Mouse (Mus musculus): ENCODE results near the gene Lhfpl5. TPM values are rescaled to one million over a fixed set of nuclear protein-coding genes. Genes with fewer than 3 reads are reported as not detected.

The Lhfpl5 gene
- not detected in 2 replicates for polyA plus RNA-seq (2011; ENCODE audit: insufficient read depth, insufficient read length, low replicate concordance, missing spikeins)

DNA sequence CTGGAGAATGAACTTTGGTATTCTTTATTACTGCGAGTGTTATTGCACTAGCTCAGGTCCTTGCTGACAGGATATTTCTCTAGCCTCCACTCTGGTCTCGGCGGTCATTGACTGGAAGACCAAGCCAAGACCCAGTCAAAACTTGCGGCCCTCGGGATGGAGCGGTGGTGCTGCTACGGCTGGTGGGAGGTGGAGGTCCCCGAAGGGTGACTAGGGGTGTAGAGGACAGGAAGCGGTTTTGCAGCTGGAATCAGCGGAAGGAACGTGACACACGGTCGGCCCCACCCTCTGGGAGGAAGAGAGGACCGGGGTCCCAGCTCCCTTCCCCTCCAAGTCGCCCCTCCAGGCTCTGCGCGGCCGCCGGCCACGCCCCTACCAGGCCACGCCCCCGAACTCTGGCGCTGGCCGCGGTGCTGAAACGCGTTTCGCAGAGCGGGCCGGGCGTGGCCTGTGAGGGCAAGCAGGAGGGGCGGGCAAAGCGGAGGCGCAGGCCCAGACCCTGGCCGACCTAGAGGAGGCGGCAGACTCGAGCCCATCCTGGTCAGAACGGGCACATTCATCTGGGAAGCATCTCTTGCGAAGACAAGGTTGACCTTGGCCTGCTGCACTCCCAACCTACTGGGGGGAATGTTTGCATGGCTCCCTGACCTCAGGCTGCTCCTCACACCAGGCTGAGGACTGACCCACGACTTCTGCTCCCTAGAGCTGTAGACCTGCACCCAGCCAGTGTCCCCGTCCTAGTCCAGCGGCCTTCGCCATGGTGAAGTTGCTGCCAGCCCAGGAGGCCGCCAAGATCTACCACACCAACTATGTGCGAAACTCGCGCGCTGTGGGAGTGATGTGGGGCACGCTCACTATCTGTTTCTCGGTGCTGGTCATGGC, at the start of gene Lhfpl5:
TSS of gene Lhfpl5 (plus strand) at position 398 of the 882 bp plus-strand sequence.
- TF ChIP-seq CTCF (IDR thresholded peaks at IDR 0.05; ENCODE audit: control insufficient read depth, insufficient read depth, low read length): no peak
- no peak for TF ChIP-seq POLR2A (IDR thresholded peaks at IDR 0.05; ENCODE audit: borderline replicate concordance, control insufficient read depth, low read depth, low read length)
- H3K4me1 ChIP-seq (ENCODE audit: control insufficient read depth, insufficient read depth, low read length): no peaks in the 10 kb centered on the region; the same call in 1 of the 2 replicates
- H3K27ac ChIP-seq (ENCODE audit: control insufficient read depth, insufficient read depth, low read depth, low read length, poor library complexity): no peak within 1 kb of the TSS
- WGBS: 15% methylated on average over 50 of the region's 50 CpGs
- H3K4me3 ChIP-seq (replicated peaks; ENCODE audit: control insufficient read depth, low read depth, low read length): no peak within 1 kb of the TSS

DNA sequence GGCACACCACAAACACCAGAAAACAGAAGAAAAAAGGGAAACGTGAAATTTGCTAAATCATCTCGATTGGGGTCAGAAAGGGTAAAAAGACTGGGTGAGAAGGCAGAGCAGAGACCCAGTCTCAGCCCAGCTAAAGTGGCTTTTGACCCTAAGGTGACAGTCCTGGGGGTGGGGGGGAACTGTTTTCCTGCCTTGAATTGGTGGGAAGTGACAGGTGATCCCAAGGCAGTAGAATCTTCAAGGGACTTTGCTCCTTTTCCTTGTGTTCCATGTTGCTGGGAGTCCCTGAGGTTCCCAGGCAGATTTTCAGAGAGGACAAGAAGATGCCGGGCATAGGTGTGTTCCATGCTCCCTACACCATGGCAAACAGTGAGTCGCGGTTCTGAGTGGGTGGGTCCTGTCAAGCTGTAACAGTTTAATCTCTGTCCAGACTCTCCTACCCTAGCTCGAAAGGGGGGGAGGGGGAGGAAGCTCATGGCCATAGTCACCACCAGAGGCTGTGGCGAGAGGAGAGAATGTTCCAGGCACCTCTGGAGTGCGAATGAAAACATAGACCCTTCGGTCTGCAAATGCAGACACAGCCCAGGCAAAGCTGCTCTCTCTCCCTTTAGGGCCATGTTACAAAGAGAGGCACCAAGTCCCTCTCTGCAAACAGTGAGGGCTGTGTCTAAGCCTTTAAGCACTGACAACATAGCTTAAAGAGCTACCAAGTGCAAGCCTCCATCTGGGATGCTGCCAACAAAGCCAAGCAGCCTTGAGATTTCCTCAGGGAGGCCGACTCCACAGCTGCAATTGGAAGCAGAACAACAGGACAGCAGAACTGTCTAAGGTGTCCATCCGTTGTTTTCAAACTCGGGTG, 48.0 kb upstream of the Lhfpl5 start:
- TF ChIP-seq POLR2A (IDR thresholded peaks at IDR 0.05; ENCODE audit: borderline replicate concordance, control insufficient read depth, low read depth, low read length): no peak
- no peak for TF ChIP-seq CTCF (IDR thresholded peaks at IDR 0.05; ENCODE audit: control insufficient read depth, insufficient read depth, low read length)
- Histone ChIP-seq H3K4me1 (ENCODE audit: control insufficient read depth, insufficient read depth, low read length) (peaks cover 5% of the 10 kb centered on the region), H3K4me3 (replicated peaks; ENCODE audit: control insufficient read depth, low read depth, low read length) (peak overlapping the region; percentile 28), H3K27ac (ENCODE audit: control insufficient read depth, insufficient read depth, low read depth, low read length, poor library complexity) (peak overlapping the region; percentile 38)
- WGBS: 16% methylated on average over 12 of the region's 12 CpGs

DNA sequence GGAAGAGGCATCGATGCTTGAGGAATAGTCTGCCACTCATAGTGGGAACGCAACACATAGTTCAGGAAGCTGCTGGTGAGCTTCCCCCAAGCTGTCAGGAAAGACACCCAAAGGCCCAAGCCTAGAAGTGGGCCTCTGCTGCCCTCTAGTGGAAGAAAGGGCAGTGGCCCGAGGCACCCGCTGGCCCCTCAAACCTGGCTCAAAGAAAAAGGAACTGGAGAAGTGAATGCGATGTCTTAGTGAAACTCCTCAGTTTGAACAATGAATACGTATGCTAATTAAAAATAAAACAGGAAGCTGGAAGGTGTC, 47.4 kb upstream of the Lhfpl5 start:
- peaks cover 5% of the 10 kb centered on the region for H3K4me1 ChIP-seq (ENCODE audit: control insufficient read depth, insufficient read depth, low read length)
- peak overlapping the region; percentile 28 for H3K4me3 ChIP-seq (replicated peaks; ENCODE audit: control insufficient read depth, low read depth, low read length)
- 1% methylated on average over 6 of the region's 6 CpGs for WGBS
- TF ChIP-seq POLR2A (IDR thresholded peaks at IDR 0.05; ENCODE audit: borderline replicate concordance, control insufficient read depth, low read depth, low read length) (no peak), CTCF (IDR thresholded peaks at IDR 0.05; ENCODE audit: control insufficient read depth, insufficient read depth, low read length) (peak; percentile 95)
- H3K27ac ChIP-seq (ENCODE audit: control insufficient read depth, insufficient read depth, low read depth, low read length, poor library complexity): peak overlapping the region; percentile 38

DNA sequence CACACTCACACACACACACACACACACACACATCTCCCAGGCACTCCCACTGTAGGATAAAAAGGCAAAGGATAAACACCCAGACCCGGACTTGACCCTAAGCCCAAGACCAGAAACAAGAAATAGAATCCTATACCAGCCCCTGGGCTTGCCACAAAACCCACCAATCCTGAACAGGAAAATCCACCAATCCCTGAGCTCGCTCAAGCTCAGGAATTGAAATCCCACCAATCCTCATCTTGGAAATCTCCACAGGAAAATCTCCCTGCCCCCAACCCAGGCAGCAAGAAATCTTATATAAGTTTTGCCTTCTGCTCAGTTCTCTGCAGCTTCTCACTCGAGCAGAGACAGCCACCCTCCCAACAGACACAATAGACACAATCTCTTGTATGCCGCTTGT, 46.3 kb upstream of the Lhfpl5 start:
- peaks cover 5% of the 10 kb centered on the region for H3K4me1 ChIP-seq (ENCODE audit: control insufficient read depth, insufficient read depth, low read length)
- no peak overlapping the region for H3K4me3 ChIP-seq (replicated peaks; ENCODE audit: control insufficient read depth, low read depth, low read length)
- H3K27ac ChIP-seq (ENCODE audit: control insufficient read depth, insufficient read depth, low read depth, low read length, poor library complexity): no peak overlapping the region
- TF ChIP-seq POLR2A (IDR thresholded peaks at IDR 0.05; ENCODE audit: borderline replicate concordance, control insufficient read depth, low read depth, low read length): no peak
- TF ChIP-seq CTCF (IDR thresholded peaks at IDR 0.05; ENCODE audit: control insufficient read depth, insufficient read depth, low read length): no peak
- WGBS: 72% methylated on average over 4 of the region's 4 CpGs

GRCm38 (mm10) chr17:28530506-28530905, 44.9 kb upstream of the Lhfpl5 start, which contains the start of gene Armc12:
TSS of gene Armc12 (plus strand) at chr17:28530806.
- Histone ChIP-seq H3K27ac (ENCODE audit: control insufficient read depth, insufficient read depth, low read depth, low read length, poor library complexity) (no peak within 1 kb of the TSS), H3K4me1 (ENCODE audit: control insufficient read depth, insufficient read depth, low read length) (peaks cover 5% of the 10 kb centered on the region), H3K4me3 (replicated peaks; ENCODE audit: control insufficient read depth, low read depth, low read length) (no peak within 1 kb of the TSS)
- WGBS: 88% methylated on average over 6 of the region's 6 CpGs
- TF ChIP-seq POLR2A (IDR thresholded peaks at IDR 0.05; ENCODE audit: borderline replicate concordance, control insufficient read depth, low read depth, low read length): no peak
- TF ChIP-seq CTCF (IDR thresholded peaks at IDR 0.05; ENCODE audit: control insufficient read depth, insufficient read depth, low read length): no peak

- H3K4me3 ChIP-seq (replicated peaks; ENCODE audit: control insufficient read depth, low read depth, low read length): peak overlapping the region; percentile 31
- 36% methylated on average over 18 of the region's 18 CpGs for WGBS
- TF ChIP-seq POLR2A (IDR thresholded peaks at IDR 0.05; ENCODE audit: borderline replicate concordance, control insufficient read depth, low read depth, low read length) (no peak), CTCF (IDR thresholded peaks at IDR 0.05; ENCODE audit: control insufficient read depth, insufficient read depth, low read length) (no peak)
- peak overlapping the region; percentile 61; the same call in 1 of the 2 replicates for H3K27ac ChIP-seq (ENCODE audit: control insufficient read depth, insufficient read depth, low read depth, low read length, poor library complexity)
- peaks cover 5% of the 10 kb centered on the region for H3K4me1 ChIP-seq (ENCODE audit: control insufficient read depth, insufficient read depth, low read length)
Observed at GRCm38 (mm10) chr17:28531946-28532345, 43.5 kb upstream of the Lhfpl5 start.

GRCm38 (mm10) chr17:28532557-28532956, 42.9 kb upstream of the Lhfpl5 start:
- H3K4me1 ChIP-seq (ENCODE audit: control insufficient read depth, insufficient read depth, low read length): peaks cover 3% of the 10 kb centered on the region
- 46% methylated on average over 7 of the region's 7 CpGs for WGBS
- no peak overlapping the region for H3K4me3 ChIP-seq (replicated peaks; ENCODE audit: control insufficient read depth, low read depth, low read length)
- H3K27ac ChIP-seq (ENCODE audit: control insufficient read depth, insufficient read depth, low read depth, low read length, poor library complexity): peak overlapping the region; percentile 61; the same call in 1 of the 2 replicates
- TF ChIP-seq POLR2A (IDR thresholded peaks at IDR 0.05; ENCODE audit: borderline replicate concordance, control insufficient read depth, low read depth, low read length) (no peak), CTCF (IDR thresholded peaks at IDR 0.05; ENCODE audit: control insufficient read depth, insufficient read depth, low read length) (no peak)

DNA sequence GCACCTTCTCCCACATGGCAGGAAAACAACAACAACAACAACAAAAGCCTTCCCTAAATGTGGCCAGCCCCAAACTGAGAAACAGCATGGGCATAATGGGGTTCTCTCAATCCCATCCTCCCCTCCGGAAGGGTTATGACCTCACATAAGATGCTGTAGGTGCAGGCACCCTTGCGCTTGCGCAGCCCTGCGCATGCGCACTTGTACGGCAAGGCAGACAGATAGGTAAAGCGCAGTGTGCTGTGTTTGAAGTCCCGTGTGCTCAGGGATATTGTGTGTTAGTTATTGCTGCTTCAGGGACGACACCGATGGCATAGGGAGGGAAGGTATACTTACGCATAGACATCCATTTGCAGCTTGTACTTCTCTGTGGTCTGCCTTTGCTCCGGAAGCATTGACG, 42.1 kb upstream of the Lhfpl5 start:
- 88% methylated on average over 13 of the region's 13 CpGs for WGBS
- H3K4me1 ChIP-seq (ENCODE audit: control insufficient read depth, insufficient read depth, low read length): no peaks in the 10 kb centered on the region; the same call in 1 of the 2 replicates
- H3K27ac ChIP-seq (ENCODE audit: control insufficient read depth, insufficient read depth, low read depth, low read length, poor library complexity): no peak overlapping the region
- TF ChIP-seq POLR2A (IDR thresholded peaks at IDR 0.05; ENCODE audit: borderline replicate concordance, control insufficient read depth, low read depth, low read length) (no peak), CTCF (IDR thresholded peaks at IDR 0.05; ENCODE audit: control insufficient read depth, insufficient read depth, low read length) (no peak)
- H3K4me3 ChIP-seq (replicated peaks; ENCODE audit: control insufficient read depth, low read depth, low read length): no peak overlapping the region
